Mouse (Mus musculus) small intestine, adult 2 months (tissue): ENCODE data around the gene Numbl.

Source experiments
- CTCF ChIP-seq: fragments of 200-500 bp; IDR thresholded peaks from 2 replicates; pipeline ENCODE4 v1.5.1; 2012; ENCODE audit warnings: low read depth, mild to moderate bottlenecking, control low read depth, inconsistent platforms, low read length, moderate library complexity, mixed read lengths; ENCODE audit not compliant: insufficient replicate concordance, insufficient read length; ENCODE audit errors: extremely low read depth
- POLR2A ChIP-seq: fragments of 200-500 bp; IDR thresholded peaks from 2 replicates; pipeline ENCODE4 v1.6.1; 2012; ENCODE audit warnings: low read depth, mild to moderate bottlenecking, control low read depth, inconsistent platforms, low read length, moderate library complexity

- TF ChIP-seq CTCF (no peak), POLR2A (no peak)
Observed at GRCm38 (mm10) chr7:27281717-27282116, 23.5 kb downstream of the Numbl start.
